Mouse (Mus musculus): Measurements from ENCODE around the gene Olfr1489.

GRCm38 (mm10) chr19:13583211-13583610, 48.2 kb upstream of the Olfr1489 start, which contains the start of gene Olfr1484:
- no peak for TF ChIP-seq CTCF (IDR thresholded peaks at IDR 0.05; ENCODE audit: extremely low read depth, insufficient read depth, low read length)
- no peak for TF ChIP-seq POLR2A (IDR thresholded peaks at IDR 0.05; ENCODE audit: extremely low read depth, insufficient read depth, low read length)
